Mouse (Mus musculus): ENCODE measurements around the gene Mri1.

DNA sequence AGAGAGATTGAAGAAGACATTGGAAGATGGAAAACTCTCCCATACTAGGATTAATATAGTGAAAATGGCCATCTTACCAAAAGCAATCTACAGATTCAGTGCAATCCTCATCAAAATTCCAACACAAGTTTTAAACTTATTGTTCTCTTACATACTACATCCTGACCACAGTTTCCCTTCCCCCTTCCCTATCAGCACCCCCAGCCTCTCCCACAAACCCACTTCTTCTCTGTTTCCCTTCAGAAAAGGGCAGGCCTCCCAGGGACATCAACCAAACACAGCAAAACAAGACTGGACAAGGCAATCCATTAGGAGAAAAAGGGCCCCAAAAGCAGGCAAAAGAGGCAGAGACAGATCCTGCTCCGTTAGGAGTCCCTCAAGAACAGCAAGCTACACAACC is 19.3 kb upstream of the Mri1 start:
- TF ChIP-seq CTCF (IDR thresholded peaks at IDR 0.05; ENCODE audit: low read depth, low read length): no peak
- no peak for TF ChIP-seq POLR2A (IDR thresholded peaks at IDR 0.05; ENCODE audit: borderline replicate concordance, low read depth, low read length)

All from bone marrow macrophage, adult 2 months (primary cell).